Mouse (Mus musculus): ENCODE data around the gene Fras1.
A peak's percentile ranks its signal among the peaks of the same experiment; 100 is the strongest.

Gene Fras1

DNA sequence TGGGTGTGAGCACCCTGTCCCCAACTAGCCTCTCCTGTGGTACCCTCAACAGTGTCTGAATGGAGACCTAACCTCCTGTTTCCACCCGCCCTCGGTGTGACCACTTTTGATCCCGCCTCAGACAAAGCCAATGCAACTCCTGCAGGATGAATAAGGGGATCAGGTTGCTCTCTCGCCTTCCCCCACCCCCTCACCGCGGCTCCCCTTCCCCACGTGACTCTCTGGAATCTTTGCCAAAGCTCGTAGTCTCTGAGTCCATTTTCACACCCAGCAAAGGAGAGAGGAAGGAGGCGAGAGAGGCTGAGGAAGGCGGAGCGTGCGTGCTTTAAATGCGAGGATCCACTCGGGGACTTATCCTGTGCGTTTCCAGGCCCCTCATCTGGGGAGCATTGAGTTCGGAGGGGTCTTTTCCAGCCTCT is at the start of gene Fras1:
Fras1 (plus strand) TSS at position 389 of the 419 bp plus-strand sequence.
- DNase-seq = peak; percentile 11 to 29

DNA sequence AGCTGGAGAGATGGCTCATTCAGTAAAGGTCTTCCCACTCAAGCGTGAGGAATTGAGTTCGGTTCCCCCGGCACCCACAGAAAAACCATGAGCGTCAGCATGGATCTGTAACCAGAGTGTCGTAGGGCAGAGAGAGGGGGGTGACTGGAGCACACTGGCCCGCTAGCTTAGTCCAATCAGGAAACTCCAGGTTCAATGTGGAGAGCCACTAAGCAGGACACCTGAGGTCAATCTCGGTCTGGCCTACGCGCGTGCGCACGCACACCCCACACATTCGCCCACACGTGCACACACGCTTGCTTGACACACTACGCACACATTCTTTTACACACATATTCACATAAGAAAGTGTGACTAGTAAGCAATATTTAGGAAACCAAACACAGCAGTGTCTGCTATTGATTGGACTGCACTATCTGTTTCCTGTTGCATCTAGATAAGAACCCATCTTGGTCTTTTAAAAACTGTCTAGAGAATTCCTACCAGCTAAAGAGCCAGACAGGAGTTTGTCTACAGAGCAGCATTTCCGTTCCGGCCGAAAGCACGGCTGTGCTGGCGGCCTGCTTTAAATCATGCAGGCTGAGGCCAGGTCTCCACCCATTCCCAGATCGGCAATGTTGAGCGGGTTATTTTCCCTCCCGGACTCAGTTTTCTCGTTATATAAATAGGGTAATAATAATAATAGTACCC is 42.6 kb upstream of the Fras1 start:
- no peak for DNase-seq

DNA sequence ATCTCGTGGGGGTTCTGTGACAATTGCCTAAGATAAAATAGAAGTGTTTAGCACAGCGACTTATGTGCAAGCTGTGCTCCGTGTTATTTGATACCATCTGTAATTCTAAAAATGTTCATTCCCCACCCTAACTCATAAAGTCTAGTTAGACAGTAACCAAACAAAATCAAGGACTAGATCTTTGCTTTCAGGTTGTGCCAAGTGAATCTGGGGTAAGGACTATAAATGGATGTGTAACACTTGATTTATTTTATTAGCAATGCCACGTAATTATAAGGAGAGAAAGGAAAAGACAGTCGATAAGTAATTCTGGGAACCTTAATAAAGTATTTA is 42.1 kb upstream of the Fras1 start:
- no peak for DNase-seq

DNA sequence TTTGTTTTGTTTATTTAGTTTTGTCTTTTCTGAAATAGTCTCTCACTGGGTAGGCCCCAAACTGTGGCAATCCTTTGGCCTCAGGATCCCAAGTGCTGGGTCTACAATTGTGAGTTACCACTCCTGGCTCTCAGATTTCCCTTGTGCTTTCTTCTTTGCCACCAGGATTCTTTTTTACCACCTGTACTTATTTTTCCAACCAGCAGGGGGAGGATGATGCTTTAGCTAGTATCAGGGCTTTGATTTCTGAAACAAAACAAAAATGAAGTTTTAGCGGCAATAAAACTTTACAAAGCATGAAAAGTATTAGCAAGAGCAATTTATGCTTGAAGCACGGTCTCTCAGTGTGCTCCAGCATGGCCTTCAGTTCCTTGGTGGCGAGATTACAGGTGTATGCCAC is 39.8 kb upstream of the Fras1 start:
- peak in 1 of 2 experiments; percentile 5 for DNase-seq

GRCm38 (mm10) chr5:96340564-96340963 is 33.2 kb upstream of the Fras1 start:
- DNase-seq = no peak

DNA sequence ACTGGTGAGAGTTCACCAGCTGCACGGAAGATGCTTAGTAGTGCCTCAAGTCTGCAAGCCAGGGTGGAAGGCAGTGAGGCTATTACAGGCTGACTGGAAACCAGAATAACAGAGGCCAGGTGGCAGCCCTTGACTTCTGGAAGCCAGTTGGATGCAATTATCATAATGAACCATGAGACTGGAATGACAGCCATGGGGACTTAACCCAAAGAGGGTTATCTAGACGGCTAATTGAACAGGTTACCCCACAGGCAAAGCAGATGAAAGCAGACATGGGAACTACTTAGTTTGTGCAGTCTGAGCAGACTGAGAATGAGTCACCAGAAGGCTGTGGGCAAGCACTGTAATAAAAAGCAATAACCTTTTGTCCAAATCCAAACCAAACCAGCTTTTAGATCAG is 28.8 kb upstream of the Fras1 start:
- no peak for DNase-seq

DNA sequence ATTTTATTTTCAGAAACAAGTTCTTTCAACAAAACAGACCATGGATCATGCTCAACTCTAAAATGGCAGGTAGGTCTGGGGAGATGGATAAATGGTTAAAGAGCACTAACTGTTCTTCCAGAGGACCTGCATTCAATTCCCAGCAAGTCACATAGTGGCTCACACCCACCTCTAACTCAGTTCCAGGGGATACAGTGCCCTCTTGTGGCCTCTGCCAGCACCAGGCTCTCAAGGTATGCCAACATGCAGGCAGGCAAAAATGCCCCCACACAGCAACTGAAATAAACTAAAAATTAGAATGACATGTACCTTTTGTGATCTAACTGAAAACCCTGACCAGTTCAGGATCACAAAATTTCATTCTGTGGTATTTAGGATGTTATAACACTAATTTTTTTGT is 21.8 kb upstream of the Fras1 start:
- DNase-seq = peak in 1 of 2 experiments; percentile 2

DNA sequence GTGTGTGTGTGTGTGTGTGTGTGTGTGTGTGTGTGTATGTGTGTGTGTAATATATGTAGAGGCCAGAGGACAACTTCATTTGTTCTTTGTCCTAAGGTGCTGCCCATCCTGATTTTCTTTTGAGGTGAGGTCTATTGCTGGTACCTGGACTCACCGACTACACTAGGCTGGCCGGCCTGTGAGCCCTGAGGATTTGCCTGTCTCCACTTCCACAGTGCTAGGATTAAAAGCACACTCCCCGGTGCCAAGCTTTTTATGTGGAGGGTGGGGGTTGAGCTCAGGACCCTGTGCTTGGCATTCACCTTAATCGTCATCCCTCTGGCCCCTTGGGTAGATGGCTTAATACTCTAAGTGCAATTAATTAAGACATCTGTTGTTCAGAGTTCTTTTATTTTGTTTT is 9.8 kb upstream of the Fras1 start:
- DNase-seq = no peak

- DNase-seq = no peak
Measured at GRCm38 (mm10) chr5:96365590-96365989, 8.2 kb upstream of the Fras1 start.

DNA sequence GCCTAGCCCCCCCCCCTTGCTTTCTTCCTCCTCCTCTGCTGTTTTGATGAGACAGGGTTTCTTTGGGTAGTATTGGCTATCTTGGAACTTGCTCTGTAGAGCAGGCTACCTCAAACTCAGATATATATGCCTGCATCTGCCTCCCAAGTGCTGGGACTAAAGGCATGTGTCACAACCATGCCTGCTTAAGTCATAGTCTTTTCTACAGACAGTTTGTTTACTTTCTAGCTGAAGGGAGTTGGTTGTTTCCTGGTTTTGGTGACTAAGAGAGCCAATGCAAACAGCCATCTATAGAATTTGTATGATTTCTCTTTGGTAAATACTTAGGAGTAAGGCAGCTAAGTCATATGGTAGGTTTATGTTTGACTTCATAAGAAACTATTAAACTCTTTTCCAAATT is 6.5 kb upstream of the Fras1 start:
- DNase-seq = no peak

DNA sequence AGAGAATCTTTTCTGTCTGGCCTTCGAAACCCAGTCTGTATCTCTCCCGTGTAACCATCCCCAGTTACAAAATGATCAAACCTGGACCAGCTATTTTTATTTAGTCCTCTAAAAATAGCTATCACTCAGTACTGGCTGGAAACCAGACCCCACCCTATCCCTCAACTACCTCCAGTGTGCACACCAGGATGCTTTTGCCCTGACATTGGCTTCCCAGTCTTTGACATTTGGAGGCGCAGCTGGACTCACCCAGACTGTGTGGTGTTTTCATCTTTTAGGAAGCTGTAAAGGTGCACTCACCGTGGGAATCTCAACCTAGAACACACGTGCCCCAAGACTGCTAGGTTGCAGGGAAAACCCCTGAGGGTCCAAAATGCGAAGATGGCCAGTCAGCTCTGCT is 649 bp upstream of the Fras1 start:
- no peak for DNase-seq

DNA sequence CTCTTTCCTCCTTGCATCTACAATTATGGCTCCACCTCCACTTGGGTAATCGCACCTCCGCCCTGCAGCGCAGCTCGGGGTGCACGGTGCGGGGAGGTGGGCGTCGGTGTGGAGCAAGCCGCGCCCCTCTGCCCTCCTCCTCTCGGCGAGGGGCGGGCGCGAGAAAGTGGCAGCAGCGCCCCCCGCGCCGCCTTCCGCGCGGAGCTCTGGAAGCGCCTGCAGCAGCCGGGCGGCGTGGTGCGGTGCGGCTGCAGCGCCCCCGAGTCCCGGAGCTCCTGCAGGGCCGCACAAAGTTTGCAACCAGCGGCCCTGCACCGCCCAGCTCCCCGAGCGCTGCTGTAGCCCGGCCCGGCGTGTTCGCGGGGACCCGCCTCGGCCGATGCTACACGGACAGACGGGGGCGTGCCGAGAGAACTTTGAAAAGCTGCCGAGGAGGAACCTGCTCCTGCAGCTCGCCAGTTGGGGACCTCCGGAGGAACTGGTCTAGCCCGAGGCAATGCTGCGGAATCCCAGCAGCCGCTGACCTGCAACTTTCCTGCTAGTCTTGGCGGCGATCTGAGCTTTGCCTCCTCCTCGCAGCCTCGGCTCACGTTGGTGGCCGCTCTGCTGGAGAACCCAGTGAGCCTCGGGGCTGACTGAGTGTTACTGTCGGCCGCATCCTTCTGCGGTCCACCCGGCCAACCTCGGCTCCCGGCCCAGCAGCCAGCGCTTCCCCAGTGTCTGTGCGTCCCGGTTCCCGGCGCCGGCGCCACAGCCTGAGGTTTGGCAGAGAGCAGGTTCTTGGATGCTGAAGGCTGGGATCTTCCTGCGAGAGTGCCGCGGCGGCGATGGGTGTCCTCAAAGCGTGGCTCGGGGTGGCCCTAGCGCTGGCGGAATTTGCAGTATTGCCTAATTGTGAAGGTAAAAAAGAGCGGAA is 489 bp downstream of the Fras1 start:
- DNase-seq = peak; percentile 30 to 33

DNA sequence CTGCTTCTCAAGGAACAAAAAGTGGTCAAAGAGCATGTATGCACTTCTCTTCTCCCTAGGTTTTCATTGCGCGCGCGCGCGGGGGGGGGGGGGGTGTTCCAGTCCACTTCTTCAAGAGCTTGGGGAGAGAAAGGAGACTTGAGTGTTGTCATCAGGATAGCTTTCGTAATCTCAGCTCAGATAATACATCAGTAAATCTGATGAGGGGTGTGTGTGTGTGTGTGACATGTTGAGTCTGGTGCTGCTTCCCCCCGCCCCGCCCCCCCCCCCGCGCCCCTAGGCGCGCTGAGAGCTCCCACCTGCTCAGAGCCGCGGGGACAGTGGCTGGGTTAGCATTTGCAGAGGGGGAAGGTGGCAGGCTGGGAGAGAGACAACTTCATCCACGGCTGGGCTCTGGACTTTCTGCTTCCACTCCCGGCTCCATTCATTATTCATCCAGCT is 1.7 kb downstream of the Fras1 start:
- DNase-seq = no peak

DNA sequence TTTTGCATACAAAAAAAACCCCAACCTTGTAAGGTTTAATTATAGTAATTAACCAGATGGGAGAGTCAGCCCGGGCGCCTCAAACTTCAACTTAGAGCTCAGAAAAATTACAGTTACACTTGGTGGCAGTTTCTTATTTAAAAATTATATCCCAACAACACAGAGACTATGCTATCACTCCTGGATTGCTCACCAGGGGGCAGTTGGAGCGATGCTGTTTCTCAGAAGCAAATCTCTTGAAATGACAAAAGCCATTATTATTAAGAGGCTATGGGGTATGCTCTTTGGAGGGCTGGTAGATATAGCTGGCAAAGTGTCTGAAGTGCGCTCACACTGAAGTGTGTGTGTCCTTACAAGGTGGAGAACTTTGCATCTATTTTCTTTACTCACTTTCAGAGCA is 2.5 kb downstream of the Fras1 start:
- DNase-seq = no peak

- no peak for DNase-seq
Measured at GRCm38 (mm10) chr5:96386138-96386933, 12.6 kb downstream of the Fras1 start.

DNA sequence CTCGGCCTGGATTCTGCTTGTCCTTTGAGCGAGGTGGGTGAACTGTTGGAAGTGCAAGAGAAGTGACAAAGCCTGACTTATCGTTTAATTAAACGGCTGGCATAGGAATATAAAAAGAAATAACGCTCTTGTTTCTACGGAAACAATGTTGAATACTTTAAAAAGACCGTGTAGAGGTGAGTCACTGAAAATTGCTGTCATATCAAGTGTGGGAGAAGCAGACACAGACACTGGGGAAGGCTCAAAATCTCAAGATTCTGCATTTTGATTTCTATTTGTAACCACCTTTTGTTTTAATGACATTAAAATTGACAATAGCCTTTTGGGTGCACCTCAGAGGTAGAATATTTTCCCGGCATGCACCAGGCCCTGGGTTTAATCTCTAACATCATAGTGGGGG is 14.6 kb downstream of the Fras1 start:
- no peak for DNase-seq

GRCm38 (mm10) chr5:96389963-96390623 is 16.3 kb downstream of the Fras1 start:
- DNase-seq = no peak

GRCm38 (mm10) chr5:96391086-96391485 is 17.3 kb downstream of the Fras1 start:
- no peak for DNase-seq

DNA sequence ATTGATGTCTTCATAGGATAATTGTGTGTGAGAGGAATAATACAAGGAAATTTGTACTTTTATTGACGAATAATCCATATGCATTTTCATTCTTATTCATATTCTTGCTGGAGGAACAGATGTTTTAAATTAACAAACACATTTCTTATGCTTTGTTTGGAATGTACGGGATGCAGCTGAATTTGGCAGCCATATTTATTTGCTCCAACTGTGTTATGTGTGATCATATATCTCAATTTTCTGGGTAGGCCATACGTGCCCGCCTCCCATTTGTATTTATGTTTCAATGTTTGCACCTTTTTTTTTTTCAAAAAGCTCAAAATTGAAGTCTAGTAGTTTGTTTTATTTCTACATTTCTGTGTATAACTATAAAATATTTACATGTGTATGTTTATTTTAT is 21.2 kb downstream of the Fras1 start:
- DNase-seq = no peak

DNA sequence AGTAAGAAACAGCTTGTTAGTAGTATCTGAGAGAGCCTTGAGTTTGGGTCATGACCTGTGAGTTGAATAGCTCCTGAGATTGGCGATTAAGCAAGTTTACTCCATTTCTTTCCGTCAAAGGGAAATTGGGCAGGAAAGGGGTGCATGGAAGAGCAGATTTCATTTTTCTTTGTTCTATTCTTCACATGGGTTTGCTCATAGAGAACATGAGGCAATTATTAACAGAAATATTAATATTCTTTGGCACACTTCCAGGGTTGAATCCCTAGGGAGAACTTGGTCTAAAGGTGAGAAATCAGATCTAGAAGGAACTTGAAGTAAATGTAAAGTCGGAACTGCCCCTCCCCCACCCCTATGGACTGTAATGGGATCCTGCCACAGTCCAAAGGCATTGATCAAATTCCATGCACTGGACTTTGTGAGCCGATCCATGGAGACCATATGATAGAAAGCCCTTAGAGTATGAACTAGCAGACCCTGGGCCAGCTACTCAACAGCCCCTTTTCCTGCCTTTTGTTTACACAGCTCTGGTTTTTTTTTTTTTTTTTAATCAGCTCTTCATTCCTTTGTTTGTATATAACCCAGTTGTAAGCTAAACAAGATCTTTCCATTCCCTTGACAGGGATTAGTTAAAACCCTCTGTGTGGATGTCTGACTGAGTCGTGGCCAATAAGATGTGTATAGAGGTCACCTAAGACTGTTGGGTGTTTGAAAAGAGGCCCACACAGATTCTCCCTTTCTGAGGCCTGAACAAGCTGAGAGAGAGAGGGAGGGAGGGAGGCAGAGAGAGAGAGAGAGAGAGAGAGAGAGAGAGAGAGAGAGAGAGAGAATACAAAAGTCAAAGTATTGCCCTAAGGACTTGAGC is 22.3 kb downstream of the Fras1 start:
- no peak for DNase-seq

- DNase-seq = no peak
Measured at GRCm38 (mm10) chr5:96402555-96402954, 28.8 kb downstream of the Fras1 start.
